Mouse (Mus musculus): Measurements from ENCODE around the gene Sh3bgrl2. TPM values are rescaled to one million over a fixed set of nuclear protein-coding genes. Genes with fewer than 3 reads are reported as not detected.

Sh3bgrl2 gene
- total RNA-seq, 2 experiments from 2014 or later: 0.80 to 0.85 TPM

- no peak for ATAC-seq (replicated peaks; ENCODE audit: low FRiP score, low TSS enrichment, poor library complexity, severe bottlenecking)
Observed at GRCm38 (mm10) chr9:83615912-83616585, 67.9 kb downstream of the Sh3bgrl2 start.

GRCm38 (mm10) chr9:83616586-83617081 lies 68.5 kb downstream of the Sh3bgrl2 start:
- no peak for ATAC-seq (replicated peaks; ENCODE audit: low FRiP score, low TSS enrichment, poor library complexity, severe bottlenecking)

DNA sequence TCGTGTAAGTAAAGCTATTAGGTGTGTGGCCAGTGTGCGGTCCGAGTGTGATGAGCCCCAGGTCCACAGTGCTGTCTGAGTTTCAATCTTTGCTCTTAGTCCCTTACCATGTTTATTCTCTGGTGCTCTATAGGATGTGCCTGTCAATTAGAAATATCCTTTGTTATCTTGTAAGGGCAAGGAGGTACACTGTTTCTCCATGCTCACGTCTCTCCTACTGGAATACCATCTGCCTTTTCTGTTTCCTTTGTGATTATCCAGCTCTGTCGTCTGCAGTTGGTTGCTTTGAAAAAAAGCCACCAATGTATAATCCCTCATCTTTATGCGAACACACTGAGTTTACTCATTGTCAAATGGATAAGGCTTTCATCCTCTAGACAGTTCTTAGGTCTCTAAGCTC lies 75.3 kb downstream of the Sh3bgrl2 start:
- no peak for ATAC-seq (replicated peaks; ENCODE audit: low FRiP score, low TSS enrichment, poor library complexity, severe bottlenecking)

DNA sequence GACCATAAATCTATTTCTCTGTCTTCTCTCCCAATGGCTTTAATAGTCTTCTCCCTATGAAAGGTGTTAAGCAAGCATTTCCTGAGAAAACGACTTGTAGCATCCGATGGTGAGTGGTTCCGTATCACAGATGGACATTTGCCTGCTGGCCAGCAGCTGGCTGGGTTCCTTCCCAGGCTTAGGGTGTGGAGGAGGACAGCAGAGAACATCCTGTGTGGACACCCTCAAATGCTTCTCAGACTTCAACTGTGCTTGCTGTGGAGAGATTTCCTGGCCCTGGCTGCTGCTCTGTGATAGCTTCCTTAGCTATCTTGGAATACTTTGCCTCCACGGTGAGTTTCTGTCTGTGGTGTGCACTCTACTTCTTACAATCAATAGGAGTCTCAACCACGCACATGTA lies 76.1 kb downstream of the Sh3bgrl2 start:
- no peak for ATAC-seq (replicated peaks; ENCODE audit: low FRiP score, low TSS enrichment, poor library complexity, severe bottlenecking)

GRCm38 (mm10) chr9:83625085-83625484 lies 77.0 kb downstream of the Sh3bgrl2 start:
- no peak for ATAC-seq (replicated peaks; ENCODE audit: low FRiP score, low TSS enrichment, poor library complexity, severe bottlenecking)

- ATAC-seq (replicated peaks; ENCODE audit: low FRiP score, low TSS enrichment, poor library complexity, severe bottlenecking): no peak
Observed at GRCm38 (mm10) chr9:83628669-83629612, 80.8 kb downstream of the Sh3bgrl2 start.

GRCm38 (mm10) chr9:83630341-83630740 lies 82.2 kb downstream of the Sh3bgrl2 start:
- ATAC-seq (replicated peaks; ENCODE audit: low FRiP score, low TSS enrichment, poor library complexity, severe bottlenecking): no peak

GRCm38 (mm10) chr9:83631920-83632319 lies 83.8 kb downstream of the Sh3bgrl2 start:
- no peak for ATAC-seq (replicated peaks; ENCODE audit: low FRiP score, low TSS enrichment, poor library complexity, severe bottlenecking)

DNA sequence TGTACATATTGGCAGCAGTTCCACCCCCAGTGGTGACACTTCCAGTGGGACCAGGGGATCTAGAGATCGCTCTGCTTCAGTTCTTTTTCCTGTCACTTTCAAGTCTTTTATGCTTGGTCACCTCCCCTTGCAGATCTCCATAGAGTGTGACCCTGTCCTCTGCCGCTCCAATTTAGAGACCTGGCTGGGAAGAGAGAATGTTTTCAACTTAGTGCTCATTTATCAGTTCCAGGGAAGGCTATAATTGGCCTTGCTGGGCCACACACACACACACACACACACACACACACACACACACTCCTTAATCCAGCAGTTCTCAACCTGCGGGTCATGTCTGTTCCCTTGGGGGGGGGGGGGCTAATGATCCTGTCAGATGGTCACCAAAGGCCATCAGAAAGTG lies 86.6 kb downstream of the Sh3bgrl2 start:
- no peak for ATAC-seq (replicated peaks; ENCODE audit: low FRiP score, low TSS enrichment, poor library complexity, severe bottlenecking)

DNA sequence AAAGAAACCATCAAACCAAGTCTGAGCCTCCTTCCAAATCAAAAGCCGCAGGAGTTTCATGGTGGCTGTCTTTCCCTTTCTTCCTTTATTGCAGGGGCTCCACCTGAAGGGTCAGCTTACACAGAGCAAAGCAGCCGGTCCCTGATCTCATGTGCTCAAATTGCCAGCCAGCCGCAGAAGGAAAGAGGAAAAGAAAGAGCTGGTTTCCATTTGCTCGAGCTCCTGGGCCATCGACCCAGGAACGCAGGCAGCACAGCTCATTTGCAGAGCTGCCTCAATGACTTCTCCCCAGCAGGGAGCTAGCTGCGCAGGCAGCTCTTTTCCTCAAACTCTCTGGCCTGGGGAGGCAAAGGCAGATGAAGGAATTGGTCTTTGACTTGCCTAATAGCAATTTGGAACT lies 87.9 kb downstream of the Sh3bgrl2 start:
- ATAC-seq (replicated peaks; ENCODE audit: low FRiP score, low TSS enrichment, poor library complexity, severe bottlenecking): no peak

- no peak for ATAC-seq (replicated peaks; ENCODE audit: low FRiP score, low TSS enrichment, poor library complexity, severe bottlenecking)
Observed at GRCm38 (mm10) chr9:83643139-83643538, 95.0 kb downstream of the Sh3bgrl2 start.

DNA sequence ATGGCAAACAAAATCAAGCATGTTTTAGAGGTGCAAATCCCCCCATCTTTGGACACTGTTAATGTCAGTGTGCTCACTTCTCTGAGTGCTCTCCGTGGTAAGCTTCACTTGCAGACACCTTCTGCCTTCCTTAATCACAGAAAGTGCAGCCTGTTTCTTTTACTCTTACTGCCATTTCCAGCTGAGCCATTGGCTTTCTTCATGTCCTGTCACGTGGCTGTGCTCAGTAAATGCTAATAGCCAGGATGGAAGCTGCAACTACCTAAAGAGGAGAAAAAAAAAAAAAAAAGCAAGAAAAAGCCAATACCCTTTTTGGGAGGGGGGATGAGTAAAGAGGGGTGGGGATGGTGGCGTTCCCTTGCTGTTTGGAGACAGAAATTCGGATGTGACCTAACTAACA lies 95.7 kb downstream of the Sh3bgrl2 start:
- ATAC-seq (replicated peaks; ENCODE audit: low FRiP score, low TSS enrichment, poor library complexity, severe bottlenecking): no peak

GRCm38 (mm10) chr9:83646215-83646614 lies 98.1 kb downstream of the Sh3bgrl2 start:
- ATAC-seq (replicated peaks; ENCODE audit: low FRiP score, low TSS enrichment, poor library complexity, severe bottlenecking): no peak

GRCm38 (mm10) chr9:83646691-83647090 lies 98.6 kb downstream of the Sh3bgrl2 start:
- ATAC-seq (replicated peaks; ENCODE audit: low FRiP score, low TSS enrichment, poor library complexity, severe bottlenecking): no peak

DNA sequence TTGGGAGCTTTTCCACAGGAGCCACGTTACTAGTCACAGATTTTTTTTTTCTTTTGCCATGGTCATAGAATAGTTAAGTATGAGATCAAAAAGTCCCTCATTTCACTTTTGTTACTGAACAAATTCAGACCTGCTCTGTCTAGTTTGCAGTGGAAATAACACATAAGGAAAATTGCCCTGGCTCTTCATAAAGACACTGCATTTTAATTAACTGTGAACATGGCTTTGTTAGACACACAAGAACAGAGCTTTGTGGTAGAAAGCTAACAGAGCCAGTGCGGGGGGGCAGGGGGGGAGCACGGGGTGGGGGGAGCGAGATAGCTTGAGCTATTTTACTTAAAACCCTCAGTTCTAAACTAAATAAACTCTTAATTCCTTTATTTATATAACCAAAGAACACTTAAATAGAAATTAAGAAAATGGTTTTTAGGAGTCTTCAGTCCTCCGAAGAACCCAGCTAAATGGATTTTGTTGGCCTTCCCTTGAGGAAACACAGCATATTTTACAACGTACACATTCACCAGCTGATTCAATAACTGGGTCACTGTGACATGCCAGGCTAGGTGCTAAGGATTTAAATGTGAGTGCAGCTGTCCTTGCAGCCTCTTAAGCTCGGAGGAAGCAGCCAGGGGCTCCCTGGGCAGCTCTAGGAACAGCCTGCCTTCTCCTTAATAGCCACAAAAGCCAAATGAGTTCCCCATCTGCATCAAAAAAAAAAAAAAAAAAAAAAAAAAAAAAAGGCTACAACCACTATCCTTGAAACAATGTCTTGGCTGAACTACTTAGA lies 100.0 kb downstream of the Sh3bgrl2 start:
- ATAC-seq (replicated peaks; ENCODE audit: low FRiP score, low TSS enrichment, poor library complexity, severe bottlenecking): no peak

DNA sequence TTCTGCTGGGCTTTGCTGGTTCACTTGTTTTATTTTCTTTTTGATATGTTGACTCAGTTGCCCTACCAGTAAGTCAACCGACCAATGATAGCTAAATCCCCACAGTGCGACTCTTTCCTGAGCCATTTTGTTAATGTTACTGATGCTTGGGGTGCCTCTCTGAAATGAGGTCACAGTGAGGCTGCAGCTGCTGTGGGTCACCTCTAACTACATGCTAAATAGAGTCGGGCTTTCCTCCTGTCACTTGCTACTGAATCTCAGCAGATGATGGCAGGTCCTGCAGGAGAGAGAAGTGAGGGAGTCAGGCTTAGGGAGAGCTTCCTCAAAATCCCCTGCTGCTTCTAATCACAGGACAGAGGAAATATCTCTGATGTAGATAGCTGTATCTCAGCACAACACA lies 100.6 kb downstream of the Sh3bgrl2 start:
- ATAC-seq (replicated peaks; ENCODE audit: low FRiP score, low TSS enrichment, poor library complexity, severe bottlenecking): no peak

DNA sequence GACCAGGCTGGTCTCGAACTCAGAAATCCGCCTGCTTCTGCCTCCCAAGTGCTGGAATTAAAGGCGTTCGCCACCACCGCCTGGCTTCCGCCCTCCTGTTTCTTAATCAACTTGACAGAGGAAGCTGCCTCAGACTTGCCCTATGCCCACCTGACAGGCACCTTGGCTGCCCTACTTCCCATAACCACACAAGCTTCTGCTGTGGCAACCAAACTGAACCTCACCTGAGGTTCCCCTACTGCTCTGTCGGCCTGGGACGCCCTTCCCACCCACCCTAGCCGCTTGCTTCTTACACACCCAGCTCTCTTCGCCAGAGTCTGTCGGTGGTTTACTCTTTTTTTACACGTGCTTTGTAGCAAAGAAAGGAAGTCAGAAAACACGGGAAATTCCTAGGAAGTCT lies 103.9 kb downstream of the Sh3bgrl2 start:
- no peak for ATAC-seq (replicated peaks; ENCODE audit: low FRiP score, low TSS enrichment, poor library complexity, severe bottlenecking)

DNA sequence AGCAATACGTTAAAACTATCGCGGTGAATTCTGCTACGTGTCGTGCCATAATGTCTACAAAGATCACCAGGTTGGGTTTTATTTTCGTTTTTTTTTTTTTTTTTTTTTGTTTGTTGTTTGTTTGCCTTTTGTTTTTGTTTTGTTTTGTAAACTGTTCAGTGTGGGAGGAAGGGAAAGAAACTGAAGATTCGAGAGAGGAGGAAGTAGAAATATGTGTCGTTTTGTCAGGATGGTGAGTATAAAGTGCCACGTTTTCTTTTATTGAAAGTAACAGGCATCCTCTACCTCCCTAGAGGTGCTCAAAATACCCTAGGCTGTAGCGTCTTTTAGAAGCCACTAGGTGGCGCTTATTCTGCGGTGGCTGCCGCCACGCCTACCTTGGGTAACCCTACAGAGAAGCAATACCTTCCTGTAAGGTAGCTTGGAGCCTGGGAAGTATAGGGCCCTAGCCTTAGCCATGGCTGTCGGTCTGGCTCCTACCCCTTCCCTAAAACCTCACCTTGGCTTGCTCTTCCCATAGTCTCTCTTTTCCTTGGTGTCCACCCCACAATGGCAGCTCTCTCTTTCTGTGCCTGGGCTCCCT lies 104.6 kb downstream of the Sh3bgrl2 start:
- ATAC-seq (replicated peaks; ENCODE audit: low FRiP score, low TSS enrichment, poor library complexity, severe bottlenecking): peak; percentile 97

- ATAC-seq (replicated peaks; ENCODE audit: low FRiP score, low TSS enrichment, poor library complexity, severe bottlenecking): no peak
Observed at GRCm38 (mm10) chr9:83654601-83655000, 106.5 kb downstream of the Sh3bgrl2 start.
